Mouse (Mus musculus) ES-Bruce4 (cell line): ENCODE measurements around the gene Rxfp3.

ENCODE experiments used
- CTCF ChIP-seq: IDR thresholded peaks from one replicate; pipeline ENCODE4 v1.8.1; 2011; ENCODE audit warnings: low read depth, low read length
- EP300 ChIP-seq: IDR thresholded peaks from 2 replicates; pipeline ENCODE4 v1.6.1; 2011; ENCODE audit warnings: low read depth, low read length; ENCODE audit not compliant: insufficient read depth
- POLR2A ChIP-seq: IDR thresholded peaks from one replicate; pipeline ENCODE4 v1.8.1; 2011; ENCODE audit warnings: low read length; ENCODE audit not compliant: insufficient read depth

- TF ChIP-seq POLR2A (no peak), CTCF (no peak), EP300 (no peak)
Measured at GRCm38 (mm10) chr15:11054440-11055080, 16.8 kb upstream of the Rxfp3 start.
